In the genomic region with DNA sequence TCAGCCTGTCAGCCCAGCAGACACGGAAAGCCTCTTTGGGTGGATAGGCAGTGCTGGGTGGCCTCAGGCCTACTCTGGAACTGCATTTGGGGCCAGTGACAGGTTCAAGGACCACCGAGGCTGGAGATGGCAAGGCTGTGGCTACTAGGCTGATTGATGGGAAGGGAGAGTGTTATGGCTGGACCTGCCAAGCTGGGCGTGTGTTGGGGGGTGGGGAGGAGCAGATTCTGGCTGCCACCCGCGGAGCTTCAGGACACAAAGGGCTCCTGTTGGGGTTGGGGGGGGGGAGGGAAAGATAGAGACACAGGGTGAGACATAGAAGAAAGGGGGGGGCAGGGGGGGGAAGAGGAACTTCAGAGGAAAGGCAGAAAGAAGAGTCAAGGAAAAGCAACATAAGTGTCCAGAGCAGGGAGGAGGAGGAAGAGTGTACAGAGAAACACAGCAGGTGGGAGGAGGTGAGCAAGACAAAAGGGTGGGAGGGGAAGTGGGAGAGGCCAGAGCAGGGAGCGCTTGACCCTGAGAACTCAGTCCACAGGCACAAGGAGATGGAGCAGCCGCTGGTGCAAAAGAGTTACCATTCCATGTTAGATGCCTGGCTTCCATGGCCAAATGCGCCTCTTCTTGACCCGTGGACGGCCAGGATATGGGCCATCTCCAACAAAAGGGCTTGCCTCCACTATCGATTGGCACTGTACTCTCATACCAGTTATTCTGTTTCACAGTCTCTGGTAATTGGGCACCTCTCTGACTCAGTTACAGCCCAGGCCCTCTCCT, we compare ENCODE assay signal across 8 mouse cellular contexts. TPM values are rescaled to one million over a fixed set of nuclear protein-coding genes. Genes with fewer than 3 reads are reported as not detected.
DNase-seq lines count a peak whose midpoint lies in the region; ATAC-seq and TF ChIP-seq lines count a peak whose summit lies in the region.

No protein-coding gene starts in this region.

- peak overlapping the region; percentile 61 for H3K4me3 ChIP-seq in kidney, embryonic 14.5 days (ENCODE audit: low read length)
- peak overlapping the region; percentile 72 for H3K4me3 ChIP-seq in cortical plate, adult 2 months (ENCODE audit: insufficient read depth, low read length)
- peak overlapping the region; percentile 75 for H3K4me3 ChIP-seq in intestine, embryonic 15.5 days (replicated peaks)
- peak overlapping the region; percentile 73 for H3K4me3 ChIP-seq in neural tube, embryonic 13.5 days

- no peaks in the 10 kb centered on the region for H3K27me3 ChIP-seq in kidney, embryonic 14.5 days (ENCODE audit: control insufficient read depth, insufficient read depth, low read length)
- no peaks in the 10 kb centered on the region for H3K27me3 ChIP-seq in intestine, embryonic 15.5 days (replicated peaks)
- no peaks in the 10 kb centered on the region for H3K27me3 ChIP-seq in neural tube, embryonic 13.5 days

- peak overlapping the region; percentile 80 for H3K4me2 ChIP-seq in kidney, embryonic 14.5 days (replicated peaks; ENCODE audit: low read depth, low read length)
- peak overlapping the region; percentile 95 for H3K4me2 ChIP-seq in intestine, embryonic 15.5 days (replicated peaks)
- H3K4me2 ChIP-seq in neural tube, embryonic 13.5 days: peak overlapping the region; percentile 84

- H3K27ac ChIP-seq in kidney, embryonic 14.5 days (ENCODE audit: low read depth, low read length): no peak overlapping the region
- no peak overlapping the region for H3K27ac ChIP-seq in cortical plate, adult 2 months (ENCODE audit: insufficient read depth, low read length)
- H3K27ac ChIP-seq in intestine, embryonic 15.5 days: no peak overlapping the region
- no peak overlapping the region for H3K27ac ChIP-seq in neural tube, embryonic 13.5 days (replicated peaks)

- ATAC-seq in kidney, embryonic 14.5 days (ENCODE audit: low FRiP score, low TSS enrichment): no peak
- no peak for ATAC-seq in intestine, embryonic 15.5 days
- no peak for ATAC-seq in neural tube, embryonic 13.5 days (ENCODE audit: low read depth)
- no peak for ATAC-seq in megakaryocyte progenitor cell, adult 5-6 weeks (replicated peaks; ENCODE audit: poor library complexity)
- ATAC-seq in erythroid progenitor cell, adult 5-6 weeks (replicated peaks; ENCODE audit: low FRiP score, poor library complexity, severe bottlenecking): no peak

- no peak for TF ChIP-seq POLR2A in cortical plate, adult 2 months (IDR thresholded peaks at IDR 0.05; ENCODE audit: extremely low read depth, insufficient read depth, low read length)

- WGBS in kidney, embryonic 14.5 days: 39% methylated on average over 11 of the region's 11 CpGs
- 38% methylated on average over 11 of the region's 11 CpGs for WGBS in intestine, embryonic 15.5 days
- WGBS in neural tube, embryonic 13.5 days: 19% methylated on average over 11 of the region's 11 CpGs

- H3K9ac ChIP-seq in kidney, embryonic 14.5 days (ENCODE audit: low read depth, low read length): no peak overlapping the region; the same call in 1 of the 2 replicates
- 0 out of 2 replicates have a peak overlapping the region, but pooled peaks have one; percentile 77 for H3K9ac ChIP-seq in intestine, embryonic 15.5 days
- peak overlapping the region; percentile 90 for H3K9ac ChIP-seq in neural tube, embryonic 13.5 days

- no peak for DNase-seq in kidney, postnatal 4 days
- no peak for DNase-seq in layer of hippocampus, adult 9-10 months (ENCODE audit: low spot score)

- H3K36me3 ChIP-seq in kidney, embryonic 14.5 days (ENCODE audit: control insufficient read depth, insufficient read depth, low read length): peaks cover 12% of the 10 kb centered on the region; the same call in 1 of the 2 replicates
- H3K36me3 ChIP-seq in intestine, embryonic 15.5 days: peaks cover 13% of the 10 kb centered on the region
- peaks cover 38% of the 10 kb centered on the region for H3K36me3 ChIP-seq in neural tube, embryonic 13.5 days

- no peaks in the 10 kb centered on the region for H3K9me3 ChIP-seq in kidney, embryonic 14.5 days (ENCODE audit: control insufficient read depth, low read length)
- no peaks in the 10 kb centered on the region for H3K9me3 ChIP-seq in intestine, embryonic 15.5 days
- H3K9me3 ChIP-seq in neural tube, embryonic 13.5 days: no peaks in the 10 kb centered on the region

- no peak for TF ChIP-seq CTCF in cortical plate, adult 2 months (IDR thresholded peaks at IDR 0.05; ENCODE audit: extremely low read depth, insufficient read depth, low read length)

- peaks cover 13% of the 10 kb centered on the region; the same call in 1 of the 2 replicates for H3K4me1 ChIP-seq in kidney, embryonic 14.5 days (ENCODE audit: control insufficient read depth, insufficient read depth, low read length)
- peaks cover 1% of the 10 kb centered on the region; the same call in 1 of the 2 replicates for H3K4me1 ChIP-seq in cortical plate, adult 2 months (ENCODE audit: control insufficient read depth, insufficient read depth, low read length)
- H3K4me1 ChIP-seq in intestine, embryonic 15.5 days (replicated peaks): peaks cover 24% of the 10 kb centered on the region
- peaks cover 56% of the 10 kb centered on the region for H3K4me1 ChIP-seq in neural tube, embryonic 13.5 days (replicated peaks)

RNA-seq across cellular contexts. Expression of gene Polr2h, which starts 3.0 kb away (rescaled TPM):
- polyA plus RNA-seq in kidney, embryonic 14.5 days (2014; fragmentation: Nextera tagmentation; extraction: Ambion mirVana): 147 and 172 TPM in 2 replicates
- polyA plus RNA-seq in cortical plate, adult 2 months (2012; rRNA removed): 52.5 and 53.1 TPM in 2 replicates
- polyA plus RNA-seq in intestine, embryonic 15.5 days (2015; fragmentation: Nextera tagmentation; extraction: Ambion mirVana): 104 and 112 TPM in 2 replicates
- 89.9 and 92.3 TPM in 2 replicates for polyA plus RNA-seq in neural tube, embryonic 13.5 days (2015; fragmentation: Nextera tagmentation; extraction: Ambion mirVana)
- 75.3 and 99.4 TPM in 2 replicates for total RNA-seq in megakaryocyte progenitor cell, adult 5-6 weeks (2015)
- total RNA-seq in megakaryocyte progenitor cell, adult 5-6 weeks (2017): 75.1 and 78.2 TPM in 2 replicates
- total RNA-seq in erythroid progenitor cell, adult 5-6 weeks (2015; ENCODE audit: low replicate concordance): 2.9 and 10.5 TPM in 2 replicates
- total RNA-seq in erythroid progenitor cell, adult 5-6 weeks (2017; ENCODE audit: low replicate concordance): 5.8 and 11.2 TPM in 2 replicates

RNA-seq across cellular contexts. Expression of gene Clcn2, which starts 3.1 kb away (rescaled TPM):
- polyA plus RNA-seq in kidney, embryonic 14.5 days (2014; fragmentation: Nextera tagmentation; extraction: Ambion mirVana): 15.5 and 17.3 TPM in 2 replicates
- 122 and 132 TPM in 2 replicates for polyA plus RNA-seq in cortical plate, adult 2 months (2012; rRNA removed)
- 14.3 and 15.7 TPM in 2 replicates for polyA plus RNA-seq in intestine, embryonic 15.5 days (2015; fragmentation: Nextera tagmentation; extraction: Ambion mirVana)
- polyA plus RNA-seq in neural tube, embryonic 13.5 days (2015; fragmentation: Nextera tagmentation; extraction: Ambion mirVana): 30.8 and 31.4 TPM in 2 replicates
- 0.34 and 1.3 TPM in 2 replicates for total RNA-seq in megakaryocyte progenitor cell, adult 5-6 weeks (2015)
- 1.2 and 1.6 TPM in 2 replicates for total RNA-seq in megakaryocyte progenitor cell, adult 5-6 weeks (2017)
- 11.5 and 21.0 TPM in 2 replicates for total RNA-seq in erythroid progenitor cell, adult 5-6 weeks (2015; ENCODE audit: low replicate concordance)
- total RNA-seq in erythroid progenitor cell, adult 5-6 weeks (2017; ENCODE audit: low replicate concordance): 9.9 and 10.7 TPM in 2 replicates

RNA-seq across cellular contexts. Expression of gene Chrd, which starts 18.4 kb away (rescaled TPM):
- polyA plus RNA-seq in kidney, embryonic 14.5 days (2014; fragmentation: Nextera tagmentation; extraction: Ambion mirVana): 3.9 and 4.6 TPM in 2 replicates
- 71.8 and 94.6 TPM in 2 replicates for polyA plus RNA-seq in cortical plate, adult 2 months (2012; rRNA removed)
- polyA plus RNA-seq in intestine, embryonic 15.5 days (2015; fragmentation: Nextera tagmentation; extraction: Ambion mirVana): 3.3 and 3.6 TPM in 2 replicates
- 5.8 and 6.9 TPM in 2 replicates for polyA plus RNA-seq in neural tube, embryonic 13.5 days (2015; fragmentation: Nextera tagmentation; extraction: Ambion mirVana)
- not detected in 2 replicates for total RNA-seq in megakaryocyte progenitor cell, adult 5-6 weeks (2015)
- not detected in 2 replicates for total RNA-seq in megakaryocyte progenitor cell, adult 5-6 weeks (2017)
- total RNA-seq in erythroid progenitor cell, adult 5-6 weeks (2015; ENCODE audit: low replicate concordance): not detected in 2 replicates
- total RNA-seq in erythroid progenitor cell, adult 5-6 weeks (2017; ENCODE audit: low replicate concordance): not detected in 2 replicates

RNA-seq across cellular contexts. Expression of gene Thpo, which starts 19.8 kb away (rescaled TPM):
- polyA plus RNA-seq in kidney, embryonic 14.5 days (2014; fragmentation: Nextera tagmentation; extraction: Ambion mirVana): 0.89 and 1.2 TPM in 2 replicates
- 20.6 and 27.1 TPM in 2 replicates for polyA plus RNA-seq in cortical plate, adult 2 months (2012; rRNA removed)
- polyA plus RNA-seq in intestine, embryonic 15.5 days (2015; fragmentation: Nextera tagmentation; extraction: Ambion mirVana): 1.8 and 2.4 TPM in 2 replicates
- 0.99 and 1.5 TPM in 2 replicates for polyA plus RNA-seq in neural tube, embryonic 13.5 days (2015; fragmentation: Nextera tagmentation; extraction: Ambion mirVana)
- total RNA-seq in megakaryocyte progenitor cell, adult 5-6 weeks (2015): not detected in 2 replicates
- not detected in 2 replicates for total RNA-seq in megakaryocyte progenitor cell, adult 5-6 weeks (2017)
- total RNA-seq in erythroid progenitor cell, adult 5-6 weeks (2015; ENCODE audit: low replicate concordance): not detected in 2 replicates
- total RNA-seq in erythroid progenitor cell, adult 5-6 weeks (2017; ENCODE audit: low replicate concordance): not detected in 2 replicates

RNA-seq across cellular contexts. Expression of gene Fam131a, which starts 21.5 kb away (rescaled TPM):
- polyA plus RNA-seq in kidney, embryonic 14.5 days (2014; fragmentation: Nextera tagmentation; extraction: Ambion mirVana): 3.8 and 5.5 TPM in 2 replicates
- polyA plus RNA-seq in cortical plate, adult 2 months (2012; rRNA removed): 316 and 358 TPM in 2 replicates
- polyA plus RNA-seq in intestine, embryonic 15.5 days (2015; fragmentation: Nextera tagmentation; extraction: Ambion mirVana): 6.3 and 6.7 TPM in 2 replicates
- polyA plus RNA-seq in neural tube, embryonic 13.5 days (2015; fragmentation: Nextera tagmentation; extraction: Ambion mirVana): 26.3 and 27.8 TPM in 2 replicates
- total RNA-seq in megakaryocyte progenitor cell, adult 5-6 weeks (2015): not detected in 2 replicates
- total RNA-seq in megakaryocyte progenitor cell, adult 5-6 weeks (2017): 0.17 TPM in 1 of 2 replicates, not detected in the other
- not detected in 2 replicates for total RNA-seq in erythroid progenitor cell, adult 5-6 weeks (2015; ENCODE audit: low replicate concordance)
- not detected in 2 replicates for total RNA-seq in erythroid progenitor cell, adult 5-6 weeks (2017; ENCODE audit: low replicate concordance)
